Mouse (Mus musculus) ES-Bruce4 (cell line): ENCODE data around the gene Cdc26. TPM values are rescaled to one million over a fixed set of nuclear protein-coding genes. Genes with fewer than 3 reads are reported as not detected.
A peak's percentile ranks its signal among the peaks of the same experiment; 100 is the strongest.

Experiments used
- H3K27ac ChIP-seq: 2 replicates; pipeline ENCODE4 v1.5.1; 2012; ENCODE audit warnings: low read length, inconsistent platforms; ENCODE audit not compliant: insufficient read depth
- H3K27me3 ChIP-seq: 2 replicates; pipeline ENCODE4 v1.6.1; 2012; ENCODE audit warnings: mild to moderate bottlenecking, low read length, inconsistent platforms; ENCODE audit not compliant: control insufficient read depth, poor library complexity, insufficient read depth, severe bottlenecking
- H3K36me3 ChIP-seq: 2 replicates; pipeline ENCODE4 v1.6.1; 2012; ENCODE audit warnings: inconsistent platforms, mild to moderate bottlenecking, low read length, moderate library complexity; ENCODE audit not compliant: control insufficient read depth, poor library complexity, insufficient read depth, severe bottlenecking
- H3K4me1 ChIP-seq: one replicate; pipeline ENCODE4 v1.8.1; 2011; ENCODE audit warnings: low read length; ENCODE audit not compliant: control insufficient read depth, insufficient read depth
- H3K4me3 ChIP-seq: 2 replicates; pipeline ENCODE4 v1.5.1; 2011; ENCODE audit warnings: low read depth, mild to moderate bottlenecking, low read length
- H3K9ac ChIP-seq: 2 replicates; pipeline ENCODE4 v1.6.1; 2012; ENCODE audit warnings: low read depth, mild to moderate bottlenecking, inconsistent platforms; ENCODE audit not compliant: poor library complexity, severe bottlenecking
- H3K9me3 ChIP-seq: replicated peaks from 2 replicates; pipeline ENCODE4 v1.6.1; 2012; ENCODE audit warnings: mild to moderate bottlenecking, low read length, inconsistent platforms; ENCODE audit not compliant: control insufficient read depth, poor library complexity, insufficient read depth, severe bottlenecking
- CTCF ChIP-seq: IDR thresholded peaks from one replicate; pipeline ENCODE4 v1.8.1; 2011; ENCODE audit warnings: low read depth, low read length
- EP300 ChIP-seq: IDR thresholded peaks from 2 replicates; pipeline ENCODE4 v1.6.1; 2011; ENCODE audit warnings: low read depth, low read length; ENCODE audit not compliant: insufficient read depth
- POLR2A ChIP-seq: IDR thresholded peaks from one replicate; pipeline ENCODE4 v1.8.1; 2011; ENCODE audit warnings: low read length; ENCODE audit not compliant: insufficient read depth
- polyA plus RNA-seq: library from polyadenylated mRNA; stranded (reverse); fragments of >200 nt; gene quantifications from 2 replicates; pipeline ENCODE4 v1.2.4, GENCODE M21; 2011; ENCODE audit warnings: low read depth; ENCODE audit not compliant: missing spikeins, insufficient read depth, insufficient read length

Cdc26 gene
- polyA plus RNA-seq, 1 experiment: 69.0 TPM

GRCm38 (mm10) chr4:62362437-62362836, 46.0 kb downstream of the Cdc26 start:
- Histone ChIP-seq H3K4me3 (no peak overlapping the region), H3K27ac (no peak overlapping the region), H3K9ac (no peak overlapping the region), H3K36me3 (no peaks in the 10 kb centered on the region), H3K4me1 (no peaks in the 10 kb centered on the region), H3K27me3 (no peaks in the 10 kb centered on the region), H3K9me3 (no peaks in the 10 kb centered on the region)
- no peak for TF ChIP-seq EP300
- no peak for TF ChIP-seq CTCF
- no peak for TF ChIP-seq POLR2A

GRCm38 (mm10) chr4:62361997-62362396, 46.4 kb downstream of the Cdc26 start:
- H3K36me3 ChIP-seq: no peaks in the 10 kb centered on the region
- peak overlapping the region; percentile 76 for H3K9ac ChIP-seq
- no peak overlapping the region for H3K27ac ChIP-seq
- H3K4me1 ChIP-seq: no peaks in the 10 kb centered on the region
- H3K27me3 ChIP-seq: no peaks in the 10 kb centered on the region
- TF ChIP-seq EP300: no peak
- TF ChIP-seq POLR2A: no peak
- TF ChIP-seq CTCF: no peak
- H3K4me3 ChIP-seq: no peak overlapping the region
- no peaks in the 10 kb centered on the region for H3K9me3 ChIP-seq

GRCm38 (mm10) chr4:62361571-62361970, 46.9 kb downstream of the Cdc26 start:
- Histone ChIP-seq H3K9me3 (no peaks in the 10 kb centered on the region), H3K36me3 (no peaks in the 10 kb centered on the region), H3K4me1 (no peaks in the 10 kb centered on the region), H3K4me3 (no peak overlapping the region), H3K27ac (peak overlapping the region; percentile 24; the same call in 1 of the 2 replicates), H3K9ac (peak overlapping the region; percentile 76), H3K27me3 (no peaks in the 10 kb centered on the region)
- TF ChIP-seq EP300: no peak
- TF ChIP-seq CTCF: no peak
- no peak for TF ChIP-seq POLR2A

- peak overlapping the region; percentile 76 for H3K9ac ChIP-seq
- H3K4me1 ChIP-seq: no peaks in the 10 kb centered on the region
- TF ChIP-seq POLR2A: no peak
- TF ChIP-seq EP300: no peak
- no peak for TF ChIP-seq CTCF
- no peaks in the 10 kb centered on the region for H3K36me3 ChIP-seq
- H3K27ac ChIP-seq: peak overlapping the region; percentile 24; the same call in 1 of the 2 replicates
- peak overlapping the region; percentile 92 for H3K4me3 ChIP-seq
- no peaks in the 10 kb centered on the region for H3K27me3 ChIP-seq
- H3K9me3 ChIP-seq: no peaks in the 10 kb centered on the region
Observed at GRCm38 (mm10) chr4:62360805-62361455, 47.5 kb downstream of the Cdc26 start.

DNA sequence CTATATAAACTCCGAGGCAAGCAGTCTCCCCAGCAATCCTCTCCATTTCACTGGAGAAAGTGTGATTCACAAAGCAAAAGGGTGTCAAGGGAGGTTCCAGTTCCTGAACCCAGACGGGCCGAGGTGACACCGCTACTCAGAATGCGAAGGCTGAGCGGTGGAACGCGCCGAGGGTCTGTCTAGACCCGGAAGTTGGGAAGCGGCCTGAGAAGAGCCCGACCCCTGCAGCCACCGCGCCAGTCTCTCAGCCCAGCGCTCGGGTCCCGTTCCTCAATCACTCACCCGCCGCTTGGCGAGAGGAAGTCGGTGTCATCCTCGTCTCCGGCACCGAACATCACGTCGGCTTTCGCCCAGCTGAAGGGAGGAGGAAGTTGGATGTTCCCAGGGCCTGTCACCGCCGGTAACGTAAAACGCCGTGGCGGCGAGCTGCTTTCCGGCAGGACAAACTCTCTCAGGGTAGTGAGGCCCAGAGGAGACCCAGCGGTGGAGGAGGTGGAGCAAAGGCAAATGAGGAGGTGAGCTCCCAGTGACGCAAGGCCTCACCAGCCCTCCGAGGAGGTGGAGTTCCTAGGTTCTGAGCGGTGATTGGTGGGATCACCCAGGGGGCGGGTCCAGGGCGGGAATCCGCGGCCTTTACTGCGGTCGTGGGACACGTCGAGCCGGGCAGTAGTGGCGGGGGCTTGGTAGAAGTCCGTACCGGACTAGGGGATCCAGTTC, 48.2 kb downstream of the Cdc26 start, which contains the start of the genes Fkbp15 and Slc31a1:
TSS of gene Fkbp15 (minus strand) at position 461 of the 717 bp plus-strand sequence.
TSS of gene Slc31a1 (plus strand) at position 640 of the 717 bp plus-strand sequence.
- 0 out of 2 replicates have a peak, but pooled peaks have one; percentile 1 for TF ChIP-seq EP300
- peak; percentile 94 for TF ChIP-seq POLR2A
- TF ChIP-seq CTCF: no peak
- Histone ChIP-seq H3K27me3 (no peaks in the 10 kb centered on the region), H3K9ac (peak within 1 kb of the TSS; percentile 76), H3K9me3 (no peaks in the 10 kb centered on the region), H3K27ac (peak within 1 kb of the TSS; percentile 24; the same call in 1 of the 2 replicates), H3K36me3 (no peaks in the 10 kb centered on the region), H3K4me3 (peak within 1 kb of the TSS; percentile 92), H3K4me1 (no peaks in the 10 kb centered on the region)

GRCm38 (mm10) chr4:62359256-62359775, 49.1 kb downstream of the Cdc26 start:
- Histone ChIP-seq H3K4me1 (no peaks in the 10 kb centered on the region), H3K9ac (peak overlapping the region; percentile 32), H3K27me3 (no peaks in the 10 kb centered on the region), H3K27ac (no peak overlapping the region), H3K9me3 (no peaks in the 10 kb centered on the region), H3K36me3 (no peaks in the 10 kb centered on the region), H3K4me3 (peak overlapping the region; percentile 75)
- TF ChIP-seq POLR2A (no peak), EP300 (no peak), CTCF (no peak)
